Mouse (Mus musculus) heart, embryonic 16.5 days (tissue): ENCODE data around the gene Tas1r2. TPM values are rescaled to one million over a fixed set of nuclear protein-coding genes. Genes with fewer than 3 reads are reported as not detected.

ENCODE experiments used
- ATAC-seq: fragments of 200-750 bp; cut with Nextera tagmentation; replicated peaks from 2 replicates; pipeline ENCODE4 v1.8.0; 2017; ENCODE audit warnings: moderate number of reproducible peaks; ENCODE audit not compliant: insufficient read depth, low FRiP score; ENCODE audit errors: extremely low read depth
- H3K27ac ChIP-seq: fragments of 300-500 bp; sonication (generic); 2 replicates; pipeline ENCODE4 v1.5.1; 2014; ENCODE audit warnings: mild to moderate bottlenecking, low read length, control low read depth, moderate library complexity
- H3K27me3 ChIP-seq: fragments of 300-500 bp; sonication (generic); 2 replicates; pipeline ENCODE4 v1.6.1; 2014; ENCODE audit warnings: low read length, mixed read lengths; ENCODE audit not compliant: control insufficient read depth, insufficient read depth
- H3K36me3 ChIP-seq: fragments of 300-500 bp; sonication (generic); 2 replicates; pipeline ENCODE4 v1.6.1; 2014; ENCODE audit not compliant: control insufficient read depth, insufficient read depth
- H3K4me1 ChIP-seq: fragments of 300-500 bp; sonication (generic); 2 replicates; pipeline ENCODE4 v1.6.1; 2014; ENCODE audit warnings: low read length, mixed read lengths; ENCODE audit not compliant: control insufficient read depth, insufficient read depth
- H3K4me2 ChIP-seq: fragments of 300-500 bp; sonication (generic); 2 replicates; pipeline ENCODE4 v1.6.1; 2014; ENCODE audit warnings: low read depth, mild to moderate bottlenecking, control low read depth, low read length
- H3K4me3 ChIP-seq: fragments of 300-500 bp; sonication (generic); 2 replicates; pipeline ENCODE4 v1.5.1; 2014; ENCODE audit warnings: mild to moderate bottlenecking, control low read depth, low read length
- H3K9ac ChIP-seq: fragments of 300-500 bp; sonication (generic); 2 replicates; pipeline ENCODE4 v1.6.1; 2014; ENCODE audit warnings: low read length, control low read depth
- H3K9me3 ChIP-seq: fragments of 300-500 bp; sonication (generic); replicated peaks from 2 replicates; pipeline ENCODE4 v1.6.1; 2016; ENCODE audit warnings: low read length; ENCODE audit not compliant: control insufficient read depth
- WGBS: fragments of 180-500 bp; shearing (Covaris S2); extraction: QIAGEN DNeasy Blood & Tissue Kit; methylation state at CpG from one replicate; pipeline ENCODE4 v1.1.7; 2014; 5-methylcytosine and 5-hydroxymethylcytosine counted together
- polyA plus RNA-seq: library from polyadenylated mRNA; unstranded; fragments of >200 nt; fragmentation: Nextera tagmentation; extraction: Ambion mirVana; gene quantifications from 2 replicates; pipeline ENCODE4 v1.2.1, GENCODE M21; 2015

Tas1r2 gene
- polyA plus RNA-seq, 1 experiment from 2014 or later: not detected

GRCm38 (mm10) chr4:139617001-139617364 lies 36.4 kb upstream of the Tas1r2 start:
- peak overlapping the region; percentile 55 for H3K27ac ChIP-seq
- no peaks in the 10 kb centered on the region; the same call in 1 of the 2 replicates for H3K9me3 ChIP-seq

DNA sequence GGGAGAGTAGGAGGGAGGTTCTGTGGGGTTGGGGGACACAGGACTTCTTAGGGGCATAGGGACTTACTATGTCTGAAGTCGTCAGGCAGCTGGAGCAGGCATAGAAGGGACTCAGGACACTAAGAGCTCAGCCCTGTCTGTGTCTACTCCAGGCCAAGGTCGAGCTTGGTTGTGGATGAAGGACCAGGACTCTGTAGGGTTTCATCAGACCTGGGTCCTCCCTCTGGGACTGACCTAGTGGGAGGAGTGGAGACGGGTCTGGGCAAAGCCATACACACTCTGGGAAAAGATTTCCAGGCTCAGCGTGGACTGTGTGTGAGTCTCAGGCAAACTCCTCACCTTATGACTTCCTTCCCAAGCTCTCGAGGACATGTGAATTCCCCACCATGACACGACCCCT lies 33.6 kb upstream of the Tas1r2 start:
- WGBS: 77% methylated on average over 6 of the region's 6 CpGs
- Histone ChIP-seq H3K27ac (no peak overlapping the region), H3K4me1 (peaks cover 16% of the 10 kb centered on the region), H3K4me3 (no peak overlapping the region), H3K9ac (no peak overlapping the region), H3K9me3 (no peaks in the 10 kb centered on the region), H3K4me2 (no peak overlapping the region), H3K36me3 (peaks cover 2% of the 10 kb centered on the region; the same call in 1 of the 2 replicates), H3K27me3 (no peaks in the 10 kb centered on the region)
- ATAC-seq: no peak

More at GRCm38 (mm10) chr4:139617001-139617364, 36.4 kb upstream of the Tas1r2 start:
- Histone ChIP-seq H3K36me3 (peaks cover 18% of the 10 kb centered on the region), H3K4me3 (peak overlapping the region; percentile 51), H3K27me3 (no peaks in the 10 kb centered on the region), H3K4me2 (peak overlapping the region; percentile 50), H3K4me1 (peaks cover 5% of the 10 kb centered on the region; the same call in 1 of the 2 replicates), H3K9ac (peak overlapping the region; percentile 65; the same call in 1 of the 2 replicates)
- WGBS: 57% methylated on average over 3 of the region's 3 CpGs
- no peak for ATAC-seq

DNA sequence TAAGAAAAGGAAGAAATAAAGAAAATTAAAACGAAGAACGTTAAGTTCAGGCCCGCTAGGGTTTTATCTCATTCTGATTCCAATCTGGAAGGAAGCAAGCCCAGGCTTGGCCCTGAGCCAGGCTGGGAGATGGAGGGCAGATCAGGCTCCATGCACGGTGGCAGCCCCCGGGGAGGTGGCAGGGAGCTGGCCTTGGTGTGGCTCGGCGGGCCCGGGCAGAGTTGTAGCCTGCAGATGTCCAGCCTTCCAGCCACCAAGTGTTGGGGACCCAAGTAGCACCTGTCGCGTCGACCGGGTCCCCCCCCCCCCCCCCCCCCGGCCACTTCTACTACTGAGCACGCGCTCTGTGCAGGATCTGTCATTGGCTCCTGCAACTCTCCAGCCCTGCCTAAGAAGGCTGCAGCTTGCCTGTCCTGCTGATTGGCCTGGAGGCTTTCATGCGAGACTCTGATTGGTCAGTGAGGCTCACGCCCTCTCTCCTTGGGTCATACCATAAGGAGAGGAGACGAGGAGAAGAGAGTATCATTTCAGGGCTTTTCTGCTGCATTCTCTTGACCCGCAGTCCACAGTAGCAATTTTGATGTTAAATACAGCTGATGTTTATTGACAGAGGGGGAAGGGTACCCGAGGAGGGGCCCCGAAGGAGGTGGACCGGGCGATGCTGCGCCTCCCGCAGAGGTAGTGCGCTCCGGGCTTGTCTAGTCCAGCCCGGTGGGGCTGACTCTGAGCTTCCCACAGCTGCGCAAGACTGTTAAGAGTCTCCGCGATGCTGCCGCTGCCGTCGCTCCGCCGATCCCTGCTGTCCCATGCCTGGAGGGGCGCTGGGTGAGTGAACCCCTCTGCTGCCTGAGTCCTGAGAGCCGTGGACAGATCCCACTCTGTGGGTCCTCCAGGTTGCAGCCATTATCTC lies 30.7 kb upstream of the Tas1r2 start, which contains the start of gene Aldh4a1:
Gene Aldh4a1 (plus strand): TSS at position 494 of the 910 bp plus-strand sequence.
- H3K9ac ChIP-seq: peak within 1 kb of the TSS; percentile 87
- peak; percentile 99 for ATAC-seq
- peak within 1 kb of the TSS; percentile 87 for H3K27ac ChIP-seq
- WGBS: under 1% methylated on average over 36 of the region's 38 CpGs
- H3K4me2 ChIP-seq: peak within 1 kb of the TSS; percentile 95
- peaks cover 11% of the 10 kb centered on the region for H3K4me1 ChIP-seq
- no peaks in the 10 kb centered on the region for H3K36me3 ChIP-seq
- peak within 1 kb of the TSS; percentile 79 for H3K4me3 ChIP-seq
- no peaks in the 10 kb centered on the region for H3K9me3 ChIP-seq
- H3K27me3 ChIP-seq: no peaks in the 10 kb centered on the region

DNA sequence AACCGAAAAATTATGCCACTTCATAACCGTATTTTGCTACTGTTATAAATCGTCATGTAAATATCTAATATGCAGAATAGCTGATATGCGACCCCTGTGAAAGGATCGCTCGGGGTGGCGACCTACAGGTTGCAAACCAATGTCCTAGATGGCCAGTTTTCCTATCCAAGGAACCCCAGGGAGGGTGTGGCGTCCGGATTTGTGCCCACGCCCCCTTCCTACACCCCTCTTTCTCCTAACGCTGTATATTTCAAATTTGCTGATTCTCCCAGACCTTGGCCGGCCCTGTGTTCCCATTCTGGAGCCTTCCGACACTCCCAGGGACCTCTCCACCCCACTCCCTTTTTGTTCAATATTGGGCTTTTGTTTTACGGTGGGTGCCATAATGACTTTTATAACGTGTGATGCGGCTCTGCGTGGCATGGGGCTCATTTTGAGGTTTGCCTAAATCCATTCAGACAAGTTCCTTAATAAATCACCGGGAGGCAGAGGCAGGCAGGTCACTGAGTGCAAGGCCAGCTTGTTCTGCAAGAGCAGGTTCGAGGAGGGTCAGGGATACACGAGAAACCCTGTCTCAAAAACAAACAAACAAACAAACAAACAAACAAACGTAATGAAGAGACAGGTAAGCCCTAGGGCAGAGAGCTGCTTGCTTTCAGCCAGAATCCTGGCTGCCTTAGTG lies 29.8 kb upstream of the Tas1r2 start:
- peak overlapping the region; percentile 79 for H3K4me3 ChIP-seq
- no peaks in the 10 kb centered on the region for H3K27me3 ChIP-seq
- no peaks in the 10 kb centered on the region for H3K9me3 ChIP-seq
- no peaks in the 10 kb centered on the region for H3K36me3 ChIP-seq
- ATAC-seq: no peak
- peak overlapping the region; percentile 95 for H3K4me2 ChIP-seq
- peaks cover 11% of the 10 kb centered on the region for H3K4me1 ChIP-seq
- H3K9ac ChIP-seq: peak overlapping the region; percentile 87
- 26% methylated on average over 21 of the region's 21 CpGs for WGBS
- no peak overlapping the region for H3K27ac ChIP-seq

GRCm38 (mm10) chr4:139624116-139624489 lies 29.2 kb upstream of the Tas1r2 start:
- H3K4me2 ChIP-seq: peak overlapping the region; percentile 95
- H3K4me3 ChIP-seq: peak overlapping the region; percentile 79; the same call in 1 of the 2 replicates
- WGBS: 61% methylated on average over 5 of the region's 5 CpGs
- peaks cover 11% of the 10 kb centered on the region for H3K4me1 ChIP-seq
- no peaks in the 10 kb centered on the region for H3K27me3 ChIP-seq
- H3K9ac ChIP-seq: 0 out of 2 replicates have a peak overlapping the region, but pooled peaks have one; percentile 26
- H3K36me3 ChIP-seq: no peaks in the 10 kb centered on the region
- ATAC-seq: no peak
- H3K27ac ChIP-seq: no peak overlapping the region
- no peaks in the 10 kb centered on the region for H3K9me3 ChIP-seq

GRCm38 (mm10) chr4:139624706-139625105 lies 28.6 kb upstream of the Tas1r2 start:
- no peak for ATAC-seq
- peaks cover 11% of the 10 kb centered on the region for H3K4me1 ChIP-seq
- H3K9me3 ChIP-seq: no peaks in the 10 kb centered on the region
- 65% methylated on average over 10 of the region's 10 CpGs for WGBS
- H3K4me2 ChIP-seq: no peak overlapping the region
- H3K27ac ChIP-seq: no peak overlapping the region
- H3K4me3 ChIP-seq: no peak overlapping the region
- H3K27me3 ChIP-seq: no peaks in the 10 kb centered on the region
- no peak overlapping the region for H3K9ac ChIP-seq
- no peaks in the 10 kb centered on the region for H3K36me3 ChIP-seq

DNA sequence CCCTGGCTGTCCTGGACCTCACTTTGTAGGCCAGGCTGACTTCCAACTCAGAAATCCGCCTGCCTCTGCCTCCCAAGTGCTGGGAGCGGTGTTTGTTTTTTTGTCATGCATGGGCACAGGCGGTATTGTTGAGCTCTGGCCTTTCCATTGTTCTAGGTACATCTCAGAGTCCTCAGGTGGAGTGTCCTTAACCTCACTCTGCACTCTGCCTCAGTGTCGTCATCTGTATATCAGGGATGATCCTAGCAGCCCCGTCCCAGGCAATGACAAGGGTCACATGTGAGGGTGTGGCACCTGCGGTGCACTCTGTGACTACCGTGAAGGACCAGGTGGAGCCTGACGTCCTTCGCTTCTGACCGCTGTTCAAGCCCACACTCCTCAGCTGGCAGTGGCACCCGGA lies 26.0 kb upstream of the Tas1r2 start:
- Histone ChIP-seq H3K9ac (no peak overlapping the region), H3K9me3 (no peaks in the 10 kb centered on the region), H3K36me3 (no peaks in the 10 kb centered on the region), H3K4me2 (no peak overlapping the region), H3K27me3 (no peaks in the 10 kb centered on the region), H3K4me3 (no peak overlapping the region), H3K27ac (no peak overlapping the region), H3K4me1 (peaks cover 8% of the 10 kb centered on the region)
- 90% methylated on average over 11 of the region's 11 CpGs for WGBS
- ATAC-seq: no peak

GRCm38 (mm10) chr4:139630171-139630570 lies 23.2 kb upstream of the Tas1r2 start:
- no peaks in the 10 kb centered on the region for H3K9me3 ChIP-seq
- H3K27me3 ChIP-seq: no peaks in the 10 kb centered on the region
- H3K4me2 ChIP-seq: no peak overlapping the region
- no peaks in the 10 kb centered on the region for H3K36me3 ChIP-seq
- H3K4me3 ChIP-seq: no peak overlapping the region
- no peaks in the 10 kb centered on the region for H3K4me1 ChIP-seq
- no peak overlapping the region for H3K27ac ChIP-seq
- H3K9ac ChIP-seq: no peak overlapping the region
- WGBS: 66% methylated on average over 10 of the region's 10 CpGs
- ATAC-seq: no peak

GRCm38 (mm10) chr4:139631141-139631540 lies 22.2 kb upstream of the Tas1r2 start:
- Histone ChIP-seq H3K36me3 (no peaks in the 10 kb centered on the region), H3K4me1 (no peaks in the 10 kb centered on the region), H3K4me3 (no peak overlapping the region), H3K9ac (no peak overlapping the region), H3K9me3 (no peaks in the 10 kb centered on the region), H3K27me3 (no peaks in the 10 kb centered on the region), H3K4me2 (no peak overlapping the region), H3K27ac (no peak overlapping the region)
- 56% methylated on average over 5 of the region's 5 CpGs for WGBS
- no peak for ATAC-seq
